Comparison of ENCODE assay signal across 8 mouse cellular contexts in genomic region chr5:144100948-144101347, GRCm38 (mm10). TPM values are rescaled to one million over a fixed set of nuclear protein-coding genes. Genes with fewer than 3 reads are reported as not detected.
DNase-seq lines count a peak whose midpoint lies in the region; ATAC-seq and TF ChIP-seq lines count a peak whose summit lies in the region.

No protein-coding gene starts in this region.

- WGBS in lung, adult 2 months = 3% methylated on average over 20 of the region's 20 CpGs
- WGBS in embryonic facial prominence, embryonic 10.5 days = 3% methylated on average over 20 of the region's 20 CpGs
- 2% methylated on average over 19 of the region's 20 CpGs for WGBS in intestine, embryonic 14.5 days
- 3% methylated on average over 20 of the region's 20 CpGs for WGBS in neural tube, embryonic 12.5 days

- intact Hi-C loops in gastrocnemius, postnatal 14 days (cut with DNase I; ENCODE audit: low total_unique reads) = no loop called here

- H3K9me3 ChIP-seq in embryonic facial prominence, embryonic 10.5 days = no peaks in the 10 kb centered on the region
- no peaks in the 10 kb centered on the region for H3K9me3 ChIP-seq in intestine, embryonic 14.5 days (ENCODE audit: control insufficient read depth, low read length)
- H3K9me3 ChIP-seq in neural tube, embryonic 12.5 days = no peaks in the 10 kb centered on the region

- H3K4me2 ChIP-seq in intestine, embryonic 14.5 days (ENCODE audit: low read length) = peak overlapping the region; percentile 64
- peak overlapping the region; percentile 83 for H3K4me2 ChIP-seq in neural tube, embryonic 12.5 days (replicated peaks)

- H3K27ac ChIP-seq in embryonic facial prominence, embryonic 10.5 days (replicated peaks) = peak overlapping the region; percentile 88
- H3K27ac ChIP-seq in intestine, embryonic 14.5 days (ENCODE audit: low read depth) = no peak overlapping the region
- no peak overlapping the region for H3K27ac ChIP-seq in neural tube, embryonic 12.5 days

- ATAC-seq in intestine, embryonic 14.5 days (replicated peaks; ENCODE audit: low FRiP score, low TSS enrichment, low read depth) = no peak
- ATAC-seq in neural tube, embryonic 12.5 days (ENCODE audit: low FRiP score, low read depth) = no peak

- peaks cover 10% of the 10 kb centered on the region for H3K4me1 ChIP-seq in lung, adult 2 months (ENCODE audit: control insufficient read depth, insufficient read depth, low read length)
- peaks cover 36% of the 10 kb centered on the region for H3K4me1 ChIP-seq in embryonic facial prominence, embryonic 10.5 days
- H3K4me1 ChIP-seq in intestine, embryonic 14.5 days (replicated peaks; ENCODE audit: control insufficient read depth, insufficient read depth, low read length) = peaks cover 4% of the 10 kb centered on the region
- H3K4me1 ChIP-seq in neural tube, embryonic 12.5 days = peaks cover 8% of the 10 kb centered on the region; the same call in 1 of the 2 replicates

- TF ChIP-seq CTCF in lung, adult 2 months (IDR thresholded peaks at IDR 0.05; ENCODE audit: insufficient read depth, low read length) = no peak

- no peak for TF ChIP-seq POLR2A in lung, adult 2 months (IDR thresholded peaks at IDR 0.05; ENCODE audit: borderline replicate concordance, extremely low read depth, low read depth, low read length)

- H3K9ac ChIP-seq in intestine, embryonic 14.5 days (ENCODE audit: low read length) = peak overlapping the region; percentile 82
- H3K9ac ChIP-seq in neural tube, embryonic 12.5 days = peak overlapping the region; percentile 95

- 0 out of 2 replicates have a peak, but pooled peaks cover 3% of the 10 kb centered on the region for H3K36me3 ChIP-seq in embryonic facial prominence, embryonic 10.5 days (replicated peaks)
- H3K36me3 ChIP-seq in intestine, embryonic 14.5 days (ENCODE audit: control insufficient read depth, insufficient read depth, low read length) = no peaks in the 10 kb centered on the region
- no peaks in the 10 kb centered on the region for H3K36me3 ChIP-seq in neural tube, embryonic 12.5 days

- peak overlapping the region; percentile 86 for H3K4me3 ChIP-seq in lung, adult 2 months (replicated peaks; ENCODE audit: extremely low read depth, low read depth, low read length)
- H3K4me3 ChIP-seq in embryonic facial prominence, embryonic 10.5 days = peak overlapping the region; percentile 99
- peak overlapping the region; percentile 82 for H3K4me3 ChIP-seq in intestine, embryonic 14.5 days (ENCODE audit: low read depth, low read length)
- H3K4me3 ChIP-seq in neural tube, embryonic 12.5 days = peak overlapping the region; percentile 99

- H3K27me3 ChIP-seq in embryonic facial prominence, embryonic 10.5 days (replicated peaks; ENCODE audit: low read depth, poor library complexity, severe bottlenecking) = 0 out of 2 replicates have a peak, but pooled peaks cover 6% of the 10 kb centered on the region
- H3K27me3 ChIP-seq in intestine, embryonic 14.5 days (replicated peaks; ENCODE audit: control insufficient read depth, insufficient read depth, low read length) = no peaks in the 10 kb centered on the region
- H3K27me3 ChIP-seq in neural tube, embryonic 12.5 days (replicated peaks) = no peaks in the 10 kb centered on the region; the same call in 1 of the 2 replicates

- no peak for DNase-seq in lung, adult 2 months
- no peak for DNase-seq in lung, postnatal 36 days
- DNase-seq in embryonic facial prominence, embryonic 10.5 days (ENCODE audit: low spot score) = no peak
- no peak for DNase-seq in intestine, embryonic 14.5 days (ENCODE audit: low spot score)
- DNase-seq in adrenal gland, postnatal 14 days = no peak
- DNase-seq in frontal cortex, postnatal 25 days (ENCODE audit: low spot score in 2 of 2) = no peak
- no peak for DNase-seq in gastrocnemius, postnatal 14 days

RNA-seq across cellular contexts. Expression of gene Lmtk2, which starts 0.7 kb away (rescaled TPM):
- polyA plus RNA-seq in lung, adult 2 months (2012; rRNA removed) = 20.1 and 24.2 TPM in 2 replicates
- 5.0 and 5.9 TPM in 2 replicates for polyA plus RNA-seq in embryonic facial prominence, embryonic 10.5 days (2016; fragmentation: Nextera tagmentation; extraction: Ambion mirVana)
- 5.2 and 5.9 TPM in 2 replicates for polyA plus RNA-seq in intestine, embryonic 14.5 days (2014; fragmentation: Nextera tagmentation; extraction: Ambion mirVana)
- 7.7 and 9.0 TPM in 2 replicates for polyA plus RNA-seq in neural tube, embryonic 12.5 days (2016; fragmentation: Nextera tagmentation; extraction: Ambion mirVana)
- total RNA-seq in adrenal gland, postnatal 14 days (2021) = 26.2 and 28.0 TPM in 2 replicates
- total RNA-seq in gastrocnemius, postnatal 14 days (2021) = 10 to 100 TPM; 12.2 to 12.5 TPM
